Mouse (Mus musculus): ENCODE results near the gene Ttc37. TPM values are rescaled to one million over a fixed set of nuclear protein-coding genes. Genes with fewer than 3 reads are reported as not detected.

Gene Ttc37
- polyA plus RNA-seq, 1 experiment from 2014 or later = 12.5 TPM

DNA sequence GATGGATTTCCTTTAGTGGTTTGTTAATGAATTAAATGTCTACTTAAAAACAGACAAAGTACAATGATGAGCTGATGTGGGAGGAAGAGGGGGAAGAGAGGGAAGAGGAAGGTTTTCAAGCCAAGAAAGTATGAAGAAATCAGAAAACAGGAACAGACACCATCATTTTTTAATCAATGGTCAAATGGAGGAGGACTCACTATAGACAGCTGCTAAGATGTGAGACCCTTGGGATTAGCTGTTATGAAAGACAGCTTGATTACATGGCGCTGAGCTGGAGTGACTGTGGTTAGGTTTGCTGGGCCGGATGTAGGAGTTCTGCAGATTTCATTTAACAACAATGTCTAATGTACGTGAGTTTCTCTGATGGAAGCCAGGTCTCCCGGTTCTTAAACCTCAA is 35.0 kb upstream of the Ttc37 start:
- 95% methylated on average over 4 of the region's 4 CpGs for WGBS
- Histone ChIP-seq H3K27me3 (replicated peaks; ENCODE audit: control insufficient read depth, insufficient read depth, low read length) (no peaks in the 10 kb centered on the region), H3K36me3 (ENCODE audit: control insufficient read depth, insufficient read depth, low read length) (peaks cover 3% of the 10 kb centered on the region; the same call in 1 of the 2 replicates), H3K4me1 (replicated peaks; ENCODE audit: control insufficient read depth, insufficient read depth, low read length) (no peaks in the 10 kb centered on the region), H3K27ac (ENCODE audit: low read depth, low read length) (no peak overlapping the region), H3K4me3 (ENCODE audit: low read depth, low read length) (no peak overlapping the region), H3K9ac (ENCODE audit: low read depth, low read length) (no peak overlapping the region), H3K9me3 (ENCODE audit: control insufficient read depth, low read length) (no peaks in the 10 kb centered on the region), H3K4me2 (no peak overlapping the region)
- ATAC-seq (replicated peaks; ENCODE audit: low FRiP score) (no peak), DNase-seq (ENCODE audit: low spot score) (no peak)

DNA sequence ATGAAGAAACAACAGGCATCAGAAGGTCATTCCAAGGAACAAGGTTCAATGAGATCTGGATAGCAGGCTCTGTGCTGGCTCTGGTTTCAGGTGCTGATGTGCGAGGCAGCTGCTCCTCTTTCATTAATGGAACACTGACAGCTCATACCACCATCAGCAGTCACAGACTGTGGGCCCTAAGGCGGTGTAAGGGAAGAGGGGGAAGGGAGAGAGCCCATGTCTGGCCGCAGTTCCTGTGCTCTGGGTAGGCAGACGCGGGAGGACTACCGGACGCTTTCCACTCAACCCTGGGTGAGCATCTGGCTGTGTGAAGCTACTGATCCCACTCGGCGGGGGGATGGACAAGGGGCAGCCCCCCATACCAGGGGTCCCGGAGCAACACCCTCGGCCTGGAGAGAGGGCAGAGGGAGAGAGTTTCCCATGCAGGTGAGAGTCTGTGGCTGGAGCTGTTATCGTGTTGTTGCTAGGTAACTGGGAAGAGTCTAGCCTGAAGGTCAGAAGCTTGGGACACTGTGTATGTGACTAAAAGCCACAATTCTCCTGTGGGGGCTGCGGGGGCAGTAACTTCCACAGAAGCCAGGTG is 34.1 kb upstream of the Ttc37 start:
- Histone ChIP-seq H3K27ac (ENCODE audit: low read depth, low read length) (no peak overlapping the region), H3K4me2 (no peak overlapping the region), H3K9me3 (ENCODE audit: control insufficient read depth, low read length) (no peaks in the 10 kb centered on the region), H3K27me3 (replicated peaks; ENCODE audit: control insufficient read depth, insufficient read depth, low read length) (no peaks in the 10 kb centered on the region), H3K4me1 (replicated peaks; ENCODE audit: control insufficient read depth, insufficient read depth, low read length) (no peaks in the 10 kb centered on the region), H3K9ac (ENCODE audit: low read depth, low read length) (no peak overlapping the region), H3K36me3 (ENCODE audit: control insufficient read depth, insufficient read depth, low read length) (peaks cover 3% of the 10 kb centered on the region; the same call in 1 of the 2 replicates), H3K4me3 (ENCODE audit: low read depth, low read length) (no peak overlapping the region)
- ATAC-seq (replicated peaks; ENCODE audit: low FRiP score) (peak; percentile 39), DNase-seq (ENCODE audit: low spot score) (no peak)
- 81% methylated on average over 13 of the region's 13 CpGs for WGBS

DNA sequence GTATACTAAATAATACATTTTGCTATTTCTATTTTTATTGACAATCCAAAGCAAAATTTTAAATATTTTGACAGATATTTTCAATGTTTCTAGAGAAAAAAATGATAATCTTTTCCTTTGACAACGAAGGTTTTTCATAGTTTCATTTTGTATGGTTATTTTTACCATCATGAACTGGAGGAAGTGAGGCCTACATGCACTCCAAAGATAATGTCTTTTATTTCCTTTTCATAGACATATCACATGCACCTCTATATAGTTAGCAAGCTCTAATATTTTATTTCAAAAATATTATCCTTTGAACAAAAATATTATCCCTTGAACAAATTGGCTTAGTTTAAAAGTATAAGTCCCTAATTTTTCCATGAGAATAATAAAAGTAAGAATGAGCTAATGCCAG is 24.2 kb upstream of the Ttc37 start:
- no peak overlapping the region for H3K27ac ChIP-seq (ENCODE audit: low read depth, low read length)
- WGBS = 49% methylated on average over 1 of the region's 1 CpGs

DNA sequence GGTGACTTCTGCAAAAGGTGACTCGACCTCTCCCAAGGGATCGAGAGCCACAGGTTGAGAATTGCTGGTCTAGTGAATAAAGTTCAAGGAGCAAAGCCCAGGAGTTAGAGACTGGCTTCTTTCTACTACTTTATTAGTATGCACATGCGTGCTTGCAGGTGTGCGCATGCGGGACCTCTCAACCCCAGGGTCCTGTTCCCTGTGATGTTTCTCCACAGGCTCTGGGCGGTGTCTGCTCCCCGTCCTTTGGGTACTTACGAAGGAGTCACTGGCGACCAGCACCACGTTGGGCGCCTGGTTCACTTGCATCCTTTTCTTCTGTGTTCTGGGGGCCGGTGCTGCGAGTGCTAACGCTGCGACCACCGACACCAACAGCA is 430 bp upstream of the Ttc37 start:
- no peaks in the 10 kb centered on the region; the same call in 1 of the 2 replicates for H3K4me1 ChIP-seq (replicated peaks; ENCODE audit: control insufficient read depth, insufficient read depth, low read length)
- peak overlapping the region; percentile 75 for H3K4me3 ChIP-seq (ENCODE audit: low read depth, low read length)
- WGBS = 3% methylated on average over 16 of the region's 16 CpGs
- peak; percentile 81 for ATAC-seq (replicated peaks; ENCODE audit: low FRiP score)
- no peaks in the 10 kb centered on the region for H3K27me3 ChIP-seq (replicated peaks; ENCODE audit: control insufficient read depth, insufficient read depth, low read length)
- DNase-seq (ENCODE audit: low spot score) = no peak
- H3K4me2 ChIP-seq = peak overlapping the region; percentile 73
- peak overlapping the region; percentile 77 for H3K9ac ChIP-seq (ENCODE audit: low read depth, low read length)
- peak overlapping the region; percentile 71 for H3K27ac ChIP-seq (ENCODE audit: low read depth, low read length)
- H3K36me3 ChIP-seq (ENCODE audit: control insufficient read depth, insufficient read depth, low read length) = no peaks in the 10 kb centered on the region
- H3K9me3 ChIP-seq (ENCODE audit: control insufficient read depth, low read length) = no peaks in the 10 kb centered on the region

More for the DNA sequence above, 24.2 kb upstream of the Ttc37 start:
- DNase-seq (ENCODE audit: low spot score) (no peak), ATAC-seq (replicated peaks; ENCODE audit: low FRiP score) (no peak)
- H3K27me3 ChIP-seq (replicated peaks; ENCODE audit: control insufficient read depth, insufficient read depth, low read length) = no peaks in the 10 kb centered on the region
- no peak overlapping the region for H3K4me2 ChIP-seq
- H3K9ac ChIP-seq (ENCODE audit: low read depth, low read length) = no peak overlapping the region
- no peaks in the 10 kb centered on the region for H3K9me3 ChIP-seq (ENCODE audit: control insufficient read depth, low read length)
- H3K4me3 ChIP-seq (ENCODE audit: low read depth, low read length) = no peak overlapping the region
- H3K36me3 ChIP-seq (ENCODE audit: control insufficient read depth, insufficient read depth, low read length) = no peaks in the 10 kb centered on the region
- H3K4me1 ChIP-seq (replicated peaks; ENCODE audit: control insufficient read depth, insufficient read depth, low read length) = no peaks in the 10 kb centered on the region

DNA sequence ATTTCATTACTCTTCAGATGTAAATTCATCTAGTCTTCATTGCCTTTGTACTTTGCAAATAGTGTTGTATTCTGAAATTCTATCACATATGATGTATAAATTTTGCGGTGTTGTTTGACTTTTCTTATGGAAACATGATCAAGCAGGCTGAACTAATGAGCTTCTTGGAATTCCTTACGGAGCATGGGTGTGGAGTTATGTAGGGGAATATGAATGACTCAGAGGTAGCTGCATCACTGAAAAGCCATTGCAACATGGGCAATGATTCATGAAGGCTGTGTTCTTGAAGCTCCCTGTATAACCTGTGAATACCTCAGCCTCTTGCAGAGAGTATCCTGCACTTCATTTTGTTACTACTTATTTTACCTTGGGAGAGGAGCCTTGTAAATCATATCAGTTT is 3.5 kb downstream of the Ttc37 start:
- Histone ChIP-seq H3K4me3 (ENCODE audit: low read depth, low read length) (no peak overlapping the region), H3K27me3 (replicated peaks; ENCODE audit: control insufficient read depth, insufficient read depth, low read length) (no peaks in the 10 kb centered on the region), H3K9ac (ENCODE audit: low read depth, low read length) (no peak overlapping the region), H3K4me2 (no peak overlapping the region), H3K4me1 (replicated peaks; ENCODE audit: control insufficient read depth, insufficient read depth, low read length) (no peaks in the 10 kb centered on the region; the same call in 1 of the 2 replicates), H3K36me3 (ENCODE audit: control insufficient read depth, insufficient read depth, low read length) (no peaks in the 10 kb centered on the region), H3K9me3 (ENCODE audit: control insufficient read depth, low read length) (no peaks in the 10 kb centered on the region), H3K27ac (ENCODE audit: low read depth, low read length) (no peak overlapping the region)
- DNase-seq (ENCODE audit: low spot score) (no peak), ATAC-seq (replicated peaks; ENCODE audit: low FRiP score) (no peak)
- WGBS = 86% methylated on average over 2 of the region's 2 CpGs

DNA sequence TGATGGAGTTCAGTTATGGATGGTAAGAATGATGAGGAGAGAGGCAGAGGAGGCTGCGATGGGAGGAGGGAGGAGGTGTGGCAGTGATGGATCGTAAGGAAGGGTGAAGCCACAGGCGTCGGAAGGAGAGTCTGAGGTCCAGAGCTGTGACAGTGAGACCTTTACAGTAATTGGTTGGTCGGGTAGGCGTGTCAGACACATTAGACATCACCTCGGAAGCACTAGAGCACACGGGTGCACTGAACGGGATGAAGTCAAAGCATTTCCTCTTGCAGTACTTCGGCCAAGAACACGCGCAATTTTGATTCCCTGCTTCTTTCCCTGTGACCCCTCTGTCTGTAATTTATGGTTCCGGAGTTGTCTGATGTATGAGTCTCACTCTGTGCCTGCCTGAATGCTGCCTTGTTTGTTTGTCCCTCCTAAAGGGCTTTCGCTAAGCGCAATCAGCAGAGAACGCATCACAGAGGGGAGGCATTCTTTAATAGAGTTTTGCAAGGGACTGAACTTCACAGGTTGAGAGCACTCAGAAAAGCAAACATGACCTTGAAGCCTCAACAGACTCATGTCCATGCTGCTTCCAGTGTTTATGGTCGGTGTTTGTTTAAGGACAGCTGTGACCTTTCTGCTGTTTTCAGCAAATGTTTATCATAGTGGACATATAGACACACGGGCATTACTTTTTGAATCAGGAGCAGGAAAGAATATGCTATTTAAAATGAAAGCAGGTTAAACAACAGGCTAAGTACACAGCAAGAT is 10.7 kb downstream of the Ttc37 start:
- H3K4me2 ChIP-seq = no peak overlapping the region
- ATAC-seq (replicated peaks; ENCODE audit: low FRiP score) = 0 out of 2 replicates have a peak, but pooled peaks have one; percentile 34
- no peak overlapping the region for H3K9ac ChIP-seq (ENCODE audit: low read depth, low read length)
- DNase-seq (ENCODE audit: low spot score) = no peak
- no peaks in the 10 kb centered on the region for H3K4me1 ChIP-seq (replicated peaks; ENCODE audit: control insufficient read depth, insufficient read depth, low read length)
- no peaks in the 10 kb centered on the region for H3K9me3 ChIP-seq (ENCODE audit: control insufficient read depth, low read length)
- H3K36me3 ChIP-seq (ENCODE audit: control insufficient read depth, insufficient read depth, low read length) = peaks cover 4% of the 10 kb centered on the region; the same call in 1 of the 2 replicates
- WGBS = 84% methylated on average over 18 of the region's 18 CpGs
- H3K27me3 ChIP-seq (replicated peaks; ENCODE audit: control insufficient read depth, insufficient read depth, low read length) = no peaks in the 10 kb centered on the region
- H3K27ac ChIP-seq (ENCODE audit: low read depth, low read length) = no peak overlapping the region
- H3K4me3 ChIP-seq (ENCODE audit: low read depth, low read length) = no peak overlapping the region

DNA sequence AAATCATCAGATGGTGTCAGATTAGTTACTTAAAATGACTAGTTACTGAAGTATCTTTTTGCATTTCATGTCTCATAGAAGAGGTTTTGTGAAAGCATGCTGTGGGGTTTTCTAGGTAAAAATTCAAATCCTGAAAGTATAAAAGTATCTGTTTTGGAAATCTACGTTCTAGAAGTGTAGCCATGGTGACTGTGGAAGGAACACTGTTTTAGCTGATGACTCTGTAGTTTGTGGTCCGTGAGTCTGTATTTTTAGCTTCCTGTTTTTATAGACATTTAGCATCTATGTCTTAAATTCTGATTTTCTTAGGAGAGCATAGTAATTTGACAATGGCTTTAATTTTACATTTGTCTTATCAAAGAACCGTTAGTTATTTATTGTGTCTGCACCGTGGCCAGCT is 30.3 kb downstream of the Ttc37 start:
- Histone ChIP-seq H3K27me3 (replicated peaks; ENCODE audit: control insufficient read depth, insufficient read depth, low read length) (no peaks in the 10 kb centered on the region), H3K27ac (ENCODE audit: low read depth, low read length) (no peak overlapping the region), H3K4me1 (replicated peaks; ENCODE audit: control insufficient read depth, insufficient read depth, low read length) (no peaks in the 10 kb centered on the region), H3K36me3 (ENCODE audit: control insufficient read depth, insufficient read depth, low read length) (peaks cover 13% of the 10 kb centered on the region), H3K9me3 (ENCODE audit: control insufficient read depth, low read length) (no peaks in the 10 kb centered on the region), H3K4me3 (ENCODE audit: low read depth, low read length) (no peak overlapping the region), H3K4me2 (no peak overlapping the region), H3K9ac (ENCODE audit: low read depth, low read length) (no peak overlapping the region)
- 86% methylated on average over 4 of the region's 4 CpGs for WGBS
- DNase-seq (ENCODE audit: low spot score) (no peak), ATAC-seq (replicated peaks; ENCODE audit: low FRiP score) (no peak)

DNA sequence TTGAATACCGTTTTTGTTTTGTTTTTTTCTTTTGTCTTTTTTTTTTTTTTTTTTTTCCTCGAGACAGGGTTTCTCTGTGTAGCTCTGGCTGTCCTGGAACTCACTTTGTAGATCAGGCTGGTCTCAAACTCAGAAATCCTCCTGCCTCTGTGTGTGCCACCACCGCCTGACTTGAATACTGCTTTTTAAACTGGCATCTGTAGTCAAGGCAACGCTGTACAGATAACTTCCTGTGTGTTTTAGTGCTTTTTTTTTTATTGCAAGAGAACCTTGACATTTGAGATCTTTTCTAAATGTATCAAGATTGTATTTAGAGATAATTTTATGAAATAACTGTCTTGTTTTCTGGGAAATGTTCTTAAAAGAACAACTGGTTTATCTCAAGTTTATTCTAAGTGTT is 33.9 kb downstream of the Ttc37 start:
- Histone ChIP-seq H3K36me3 (ENCODE audit: control insufficient read depth, insufficient read depth, low read length) (peaks cover 10% of the 10 kb centered on the region), H3K9me3 (ENCODE audit: control insufficient read depth, low read length) (no peaks in the 10 kb centered on the region), H3K4me3 (ENCODE audit: low read depth, low read length) (no peak overlapping the region), H3K4me2 (no peak overlapping the region), H3K9ac (ENCODE audit: low read depth, low read length) (no peak overlapping the region), H3K27ac (ENCODE audit: low read depth, low read length) (no peak overlapping the region), H3K4me1 (replicated peaks; ENCODE audit: control insufficient read depth, insufficient read depth, low read length) (no peaks in the 10 kb centered on the region), H3K27me3 (replicated peaks; ENCODE audit: control insufficient read depth, insufficient read depth, low read length) (no peaks in the 10 kb centered on the region)
- 88% methylated on average over 4 of the region's 4 CpGs for WGBS
- ATAC-seq (replicated peaks; ENCODE audit: low FRiP score) = no peak
- DNase-seq (ENCODE audit: low spot score) = no peak

DNA sequence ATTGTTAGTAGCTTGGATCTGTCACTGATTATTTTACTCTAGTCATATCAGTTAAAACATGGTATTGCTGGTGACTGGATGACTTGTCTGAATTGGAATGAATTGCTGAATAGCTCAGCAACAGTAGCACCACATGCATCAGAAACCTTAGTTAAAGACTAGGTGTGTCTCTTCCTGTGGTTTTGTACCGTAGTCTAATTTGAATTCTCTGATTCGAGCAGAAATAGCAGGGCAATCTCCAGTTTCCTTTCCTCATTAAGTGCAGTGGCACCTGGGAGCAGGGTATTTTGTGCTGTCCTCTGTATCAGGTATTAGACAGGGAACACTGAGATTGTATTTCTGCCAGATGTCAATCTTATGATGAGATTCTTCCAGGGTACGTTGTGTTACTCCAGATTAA is 40.3 kb downstream of the Ttc37 start:
- Histone ChIP-seq H3K4me2 (no peak overlapping the region), H3K4me3 (ENCODE audit: low read depth, low read length) (no peak overlapping the region), H3K4me1 (replicated peaks; ENCODE audit: control insufficient read depth, insufficient read depth, low read length) (no peaks in the 10 kb centered on the region), H3K27ac (ENCODE audit: low read depth, low read length) (no peak overlapping the region), H3K9ac (ENCODE audit: low read depth, low read length) (no peak overlapping the region), H3K9me3 (ENCODE audit: control insufficient read depth, low read length) (no peaks in the 10 kb centered on the region), H3K36me3 (ENCODE audit: control insufficient read depth, insufficient read depth, low read length) (peaks cover 5% of the 10 kb centered on the region), H3K27me3 (replicated peaks; ENCODE audit: control insufficient read depth, insufficient read depth, low read length) (no peaks in the 10 kb centered on the region)
- ATAC-seq (replicated peaks; ENCODE audit: low FRiP score) (no peak), DNase-seq (ENCODE audit: low spot score) (no peak)
- WGBS = 81% methylated on average over 3 of the region's 3 CpGs

Measured in liver, embryonic 11.5 days (tissue).